Mouse (Mus musculus): Measurements from ENCODE around the gene Gm49486.
"Not testable (repeated sequence)": the region's sequence is repeated elsewhere in the genome, so short reads cannot be mapped to it uniquely, and the experiment has no call there.

Gm49486 gene

GRCm38 (mm10) chr15:79225780-79226179 lies 3.4 kb upstream of the Gm49486 start:
- DNase-seq (ENCODE audit: low spot score in 2 of 2), result not testable (repeated sequence)

GRCm38 (mm10) chr15:79235268-79235667 lies 6.1 kb downstream of the Gm49486 start:
- no peak for DNase-seq (ENCODE audit: low spot score in 2 of 2)

- DNase-seq (ENCODE audit: low spot score in 2 of 2), result no peak
Measured at GRCm38 (mm10) chr15:79238036-79238435, 8.8 kb downstream of the Gm49486 start.

GRCm38 (mm10) chr15:79242574-79243233 lies 13.5 kb downstream of the Gm49486 start:
- no peak for DNase-seq (ENCODE audit: low spot score in 2 of 2)

- peak; percentile 99 for DNase-seq (ENCODE audit: low spot score in 2 of 2)
Measured at GRCm38 (mm10) chr15:79243234-79244042, 14.2 kb downstream of the Gm49486 start.

- no peak for DNase-seq (ENCODE audit: low spot score in 2 of 2)
Measured at GRCm38 (mm10) chr15:79244071-79244893, 15.1 kb downstream of the Gm49486 start.

- DNase-seq (ENCODE audit: low spot score in 2 of 2), result no peak
Measured at GRCm38 (mm10) chr15:79245321-79245720, 16.1 kb downstream of the Gm49486 start.

GRCm38 (mm10) chr15:79250236-79250635 lies 21.0 kb downstream of the Gm49486 start:
- DNase-seq (ENCODE audit: low spot score in 2 of 2), result no peak

GRCm38 (mm10) chr15:79251168-79251567 lies 22.0 kb downstream of the Gm49486 start:
- DNase-seq (ENCODE audit: low spot score in 2 of 2), result no peak

GRCm38 (mm10) chr15:79251781-79252491 lies 22.7 kb downstream of the Gm49486 start:
- peak; percentile 28 to 41 for DNase-seq (ENCODE audit: low spot score in 2 of 2)

GRCm38 (mm10) chr15:79252580-79252979 lies 23.4 kb downstream of the Gm49486 start:
- DNase-seq (ENCODE audit: low spot score in 2 of 2), result no peak

- no peak for DNase-seq (ENCODE audit: low spot score in 2 of 2)
Measured at GRCm38 (mm10) chr15:79254661-79255060, 25.5 kb downstream of the Gm49486 start, which contains the start of gene Slc16a8. Gene Slc16a8, minus strand, starts transcription at chr15:79254761.

- DNase-seq (ENCODE audit: low spot score in 2 of 2), result no peak
Measured at GRCm38 (mm10) chr15:79258521-79258920, 29.3 kb downstream of the Gm49486 start.

GRCm38 (mm10) chr15:79261095-79261725 lies 32.0 kb downstream of the Gm49486 start:
- peak; percentile 51 to 53 for DNase-seq (ENCODE audit: low spot score in 2 of 2)

GRCm38 (mm10) chr15:79261757-79262156 lies 32.6 kb downstream of the Gm49486 start:
- DNase-seq (ENCODE audit: low spot score in 2 of 2), result no peak

GRCm38 (mm10) chr15:79262375-79262774 lies 33.2 kb downstream of the Gm49486 start:
- peak in 1 of 2 experiments; percentile 25 for DNase-seq (ENCODE audit: low spot score in 2 of 2)

- no peak for DNase-seq (ENCODE audit: low spot score in 2 of 2)
Measured at GRCm38 (mm10) chr15:79262786-79263309, 33.7 kb downstream of the Gm49486 start.

- no peak for DNase-seq (ENCODE audit: low spot score in 2 of 2)
Measured at GRCm38 (mm10) chr15:79263726-79264125, 34.5 kb downstream of the Gm49486 start.

GRCm38 (mm10) chr15:79265384-79265783 lies 36.2 kb downstream of the Gm49486 start:
- no peak for DNase-seq (ENCODE audit: low spot score in 2 of 2)

GRCm38 (mm10) chr15:79268521-79268920 lies 39.3 kb downstream of the Gm49486 start:
- DNase-seq (ENCODE audit: low spot score in 2 of 2), result no peak

Measured in right cerebral cortex, adult 2 months (tissue).